Mouse (Mus musculus) adrenal gland, postnatal 25 days (tissue): ENCODE data around the gene Zfp354a. TPM values are rescaled to one million over a fixed set of nuclear protein-coding genes. Genes with fewer than 3 reads are reported as not detected.

Source experiments
- total RNA-seq: library from RNA; stranded (reverse); gene quantifications from 2 replicates; pipeline ENCODE4 v1.2.3, GENCODE M21; 2021

The Zfp354a gene
- total RNA-seq, 1 experiment from 2014 or later, result 8.0 TPM

Other genes with a start within 250 kb of the Zfp354a start
- 5.5 and 5.6 TPM in 2 replicates for gene Zfp354c, start 231.5 kb upstream of the Zfp354a start, total RNA-seq
- 0.62 and 1.0 TPM in 2 replicates for gene Zfp879, start 217.7 kb upstream of the Zfp354a start, total RNA-seq
- gene Grm6, start 208.6 kb upstream of the Zfp354a start, total RNA-seq, result not detected in 2 replicates
- 4.7 and 6.3 TPM in 2 replicates for gene Zfp454, start 171.6 kb upstream of the Zfp354a start, total RNA-seq
- gene Zfp2, start 143.1 kb upstream of the Zfp354a start, total RNA-seq, result 7.4 and 11.2 TPM in 2 replicates
- 3.4 and 4.1 TPM in 2 replicates for gene Zfp354b, start 127.6 kb upstream of the Zfp354a start, total RNA-seq
- gene 4933414I15Rik, start 115.5 kb upstream of the Zfp354a start, total RNA-seq, result not detected in 2 replicates
- not detected in 2 replicates for gene Prop1, start 105.5 kb upstream of the Zfp354a start, total RNA-seq
- not detected in 2 replicates for gene Olfr1378, start 92.7 kb upstream of the Zfp354a start, total RNA-seq
- not detected in 2 replicates for gene Olfr1377, start 77.3 kb upstream of the Zfp354a start, total RNA-seq
- not detected in 2 replicates for gene Olfr51, start 55.7 kb upstream of the Zfp354a start, total RNA-seq
- 0.33 and 0.49 TPM in 2 replicates for gene Olfr54, start 45.0 kb upstream of the Zfp354a start, total RNA-seq
- not detected in 2 replicates for gene Olfr1375, start 11.1 kb upstream of the Zfp354a start, total RNA-seq
- gene Gm12569, start 161.2 kb downstream of the Zfp354a start, total RNA-seq, result not detected in 2 replicates
- gene Clk4, start 202.5 kb downstream of the Zfp354a start, total RNA-seq, result 111 and 129 TPM in 2 replicates
- gene BC049762, start 203.8 kb downstream of the Zfp354a start, total RNA-seq, result not detected in 2 replicates
- gene Col23a1, start 230.7 kb downstream of the Zfp354a start, total RNA-seq, result 7.3 and 9.9 TPM in 2 replicates